Mouse (Mus musculus): ENCODE results near the gene Sec14l1.

DNA sequence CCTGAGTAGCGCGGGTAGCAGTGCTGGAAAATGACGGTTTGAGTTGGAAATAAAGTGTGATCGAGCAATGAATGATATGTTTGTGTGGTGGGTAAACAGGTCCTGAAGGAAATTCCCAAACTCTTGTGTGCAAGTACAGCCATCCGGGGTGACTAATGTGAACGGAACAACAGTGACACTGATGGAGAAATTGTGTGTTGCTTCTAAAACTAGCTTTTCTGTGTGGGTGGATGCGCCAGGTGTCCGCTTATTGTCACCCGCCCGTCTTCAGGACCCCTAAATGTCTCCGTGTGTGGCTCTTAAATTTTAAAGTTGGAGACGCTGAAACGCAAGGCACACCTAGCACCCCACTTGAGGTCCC, 757 bp upstream of the Sec14l1 start:
- no peak for TF ChIP-seq POLR2A (IDR thresholded peaks at IDR 0.05; ENCODE audit: borderline replicate concordance, extremely low read depth, low read depth, low read length)
- TF ChIP-seq CTCF (IDR thresholded peaks at IDR 0.05; ENCODE audit: insufficient read depth, low read length), result no peak

Measured in lung, adult 2 months (tissue).